Mouse (Mus musculus): ENCODE measurements at regions not wholly inside any gene's neighbourhood (a gene's known extent, or its start where the extent isn't known, plus 50 kb on each side); places are given as distances from the start of the nearest gene placed in this dataset.
A peak's percentile ranks its signal among the peaks of the same experiment; 100 is the strongest.

DNA sequence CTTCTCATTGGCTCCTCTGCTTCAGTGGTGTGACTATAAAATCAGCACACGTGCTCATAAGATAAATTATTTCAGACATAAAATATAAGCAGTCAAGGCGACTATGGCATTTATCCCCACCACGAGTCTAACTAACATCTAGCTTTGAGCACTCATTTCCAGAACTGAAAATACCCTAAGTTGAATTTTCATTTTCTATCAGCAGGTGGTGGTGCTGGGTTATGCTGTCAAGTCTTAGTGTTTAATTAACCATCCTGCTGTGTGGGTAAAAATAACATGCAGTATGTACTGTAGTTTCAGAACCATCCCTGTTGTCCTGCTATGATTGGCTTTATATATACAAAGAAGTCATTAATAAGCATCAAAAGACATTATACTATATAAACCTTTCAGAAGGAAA, 110.8 kb upstream of the Dcn start:
- no peak overlapping the region for H3K4me3 ChIP-seq (ENCODE audit: insufficient read depth, low read depth, low read length)
- no peaks in the 10 kb centered on the region for H3K4me1 ChIP-seq (ENCODE audit: control insufficient read depth, insufficient read depth, low read length)
- H3K36me3 ChIP-seq (ENCODE audit: control insufficient read depth, insufficient read depth, low read length), result no peaks in the 10 kb centered on the region
- TF ChIP-seq POLR2A (IDR thresholded peaks at IDR 0.05; ENCODE audit: low read depth, low read length) (no peak), CTCF (conservative IDR thresholded peaks at IDR 0.05; ENCODE audit: insufficient read depth, insufficient read length, low read depth, low read length) (no peak)
- no peak overlapping the region for H3K27ac ChIP-seq (ENCODE audit: insufficient read depth, low read depth, low read length)
- DNase-seq, result no peak
- WGBS, result 70% methylated on average over 3 of the region's 3 CpGs
- no peaks in the 10 kb centered on the region for H3K27me3 ChIP-seq (replicated peaks; ENCODE audit: control insufficient read depth, insufficient read depth, low read length)

DNA sequence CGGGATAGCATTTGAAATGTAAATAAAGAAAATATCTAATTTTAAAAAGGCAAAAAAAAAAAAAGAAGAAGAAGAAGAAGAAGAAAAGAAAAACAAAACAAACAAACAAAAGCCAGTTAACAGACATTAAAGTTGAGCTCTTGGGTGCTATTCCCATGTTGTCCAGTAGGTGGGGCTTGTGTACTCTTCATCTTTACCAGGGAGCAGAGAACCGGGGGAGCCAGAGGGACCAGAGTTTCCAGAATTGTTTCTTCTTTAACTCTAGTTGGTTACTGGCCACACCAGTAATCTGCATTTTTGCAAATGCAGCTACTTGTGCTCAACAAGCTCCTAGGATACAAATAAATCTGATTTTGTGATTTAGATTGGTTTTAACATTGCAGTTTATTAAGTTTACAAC, 103.6 kb upstream of the Dcn start:
- Histone ChIP-seq H3K4me1 (ENCODE audit: control insufficient read depth, insufficient read depth, low read length) (no peaks in the 10 kb centered on the region), H3K4me3 (ENCODE audit: insufficient read depth, low read depth, low read length) (no peak overlapping the region), H3K27me3 (replicated peaks; ENCODE audit: control insufficient read depth, insufficient read depth, low read length) (no peaks in the 10 kb centered on the region), H3K36me3 (ENCODE audit: control insufficient read depth, insufficient read depth, low read length) (no peaks in the 10 kb centered on the region), H3K27ac (ENCODE audit: insufficient read depth, low read depth, low read length) (no peak overlapping the region)
- 14% methylated on average over 2 of the region's 2 CpGs for WGBS
- TF ChIP-seq POLR2A (IDR thresholded peaks at IDR 0.05; ENCODE audit: low read depth, low read length), result no peak
- TF ChIP-seq CTCF (conservative IDR thresholded peaks at IDR 0.05; ENCODE audit: insufficient read depth, insufficient read length, low read depth, low read length), result peak; percentile 62
- peak; percentile 58 for DNase-seq

DNA sequence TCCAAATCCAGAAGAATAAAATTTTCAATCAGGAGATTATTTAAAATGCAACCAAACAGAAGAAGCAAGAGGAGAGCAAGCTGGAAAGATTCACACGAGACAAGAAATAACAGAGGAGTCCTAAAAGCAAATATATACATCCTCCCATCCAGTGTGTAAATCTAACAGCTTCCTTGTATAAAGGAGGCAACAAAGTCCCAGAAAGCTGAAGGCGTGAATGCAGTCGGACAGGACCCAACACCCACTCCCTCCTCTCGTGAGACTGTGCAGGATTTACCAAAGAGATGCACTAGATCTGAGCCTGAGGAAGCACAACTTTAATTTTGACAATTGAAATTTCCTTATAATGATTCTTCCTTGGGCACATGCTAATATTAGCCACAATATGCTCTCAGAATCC, 103.0 kb upstream of the Dcn start:
- Histone ChIP-seq H3K4me1 (ENCODE audit: control insufficient read depth, insufficient read depth, low read length) (no peaks in the 10 kb centered on the region), H3K36me3 (ENCODE audit: control insufficient read depth, insufficient read depth, low read length) (no peaks in the 10 kb centered on the region), H3K4me3 (ENCODE audit: insufficient read depth, low read depth, low read length) (no peak overlapping the region), H3K27ac (ENCODE audit: insufficient read depth, low read depth, low read length) (no peak overlapping the region), H3K27me3 (replicated peaks; ENCODE audit: control insufficient read depth, insufficient read depth, low read length) (no peaks in the 10 kb centered on the region)
- TF ChIP-seq CTCF (conservative IDR thresholded peaks at IDR 0.05; ENCODE audit: insufficient read depth, insufficient read length, low read depth, low read length), result no peak
- DNase-seq, result no peak
- 59% methylated on average over 4 of the region's 4 CpGs for WGBS

DNA sequence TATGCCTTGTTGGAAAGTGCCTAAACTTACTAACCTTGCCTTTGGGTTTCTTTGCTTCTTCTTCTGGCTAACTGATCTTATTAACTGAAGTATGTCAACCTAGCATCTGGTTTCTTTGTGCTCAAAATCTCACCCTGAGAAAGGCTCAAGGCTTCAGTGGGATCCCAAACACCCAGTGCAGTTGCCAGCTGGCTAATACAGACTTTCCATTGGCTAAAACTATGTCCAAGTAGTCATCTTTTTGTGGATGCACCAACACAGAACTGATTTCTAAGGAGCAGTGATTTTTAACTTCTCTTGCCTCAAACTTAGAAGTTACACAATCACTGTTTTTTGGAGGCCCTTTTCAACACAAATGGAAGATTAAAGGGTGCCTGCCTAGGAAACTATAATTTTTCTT, 97.8 kb upstream of the Dcn start:
- H3K27me3 ChIP-seq (replicated peaks; ENCODE audit: control insufficient read depth, insufficient read depth, low read length), result no peaks in the 10 kb centered on the region
- H3K4me1 ChIP-seq (ENCODE audit: control insufficient read depth, insufficient read depth, low read length), result no peaks in the 10 kb centered on the region
- H3K4me3 ChIP-seq (ENCODE audit: insufficient read depth, low read depth, low read length), result no peak overlapping the region
- TF ChIP-seq POLR2A (IDR thresholded peaks at IDR 0.05; ENCODE audit: low read depth, low read length) (no peak), CTCF (conservative IDR thresholded peaks at IDR 0.05; ENCODE audit: insufficient read depth, insufficient read length, low read depth, low read length) (no peak)
- no peaks in the 10 kb centered on the region for H3K36me3 ChIP-seq (ENCODE audit: control insufficient read depth, insufficient read depth, low read length)
- no peak overlapping the region for H3K27ac ChIP-seq (ENCODE audit: insufficient read depth, low read depth, low read length)
- no peak for DNase-seq

DNA sequence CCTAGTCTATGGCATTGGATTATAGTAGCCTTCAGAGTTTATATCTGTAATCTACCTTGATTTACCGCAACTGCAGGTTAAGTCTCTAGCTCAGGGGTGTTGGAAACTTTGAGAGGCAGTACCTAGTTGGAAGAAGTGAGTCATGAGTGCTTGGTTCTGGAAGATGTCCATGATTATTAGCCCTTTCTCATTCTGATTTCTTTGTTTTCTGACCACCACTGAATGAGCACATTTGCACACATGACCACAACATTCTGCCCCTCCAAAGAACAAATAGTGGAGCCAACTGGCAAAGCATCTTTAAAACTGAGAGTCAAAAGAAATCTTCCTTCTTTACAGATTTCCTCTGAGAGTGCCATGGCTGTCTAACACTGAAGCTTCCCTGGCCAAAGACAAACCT, 95.5 kb upstream of the Dcn start:
- WGBS, result 98% methylated on average over 1 of the region's 1 CpGs
- TF ChIP-seq POLR2A (IDR thresholded peaks at IDR 0.05; ENCODE audit: low read depth, low read length) (no peak), CTCF (conservative IDR thresholded peaks at IDR 0.05; ENCODE audit: insufficient read depth, insufficient read length, low read depth, low read length) (no peak)
- Histone ChIP-seq H3K27me3 (replicated peaks; ENCODE audit: control insufficient read depth, insufficient read depth, low read length) (no peaks in the 10 kb centered on the region), H3K27ac (ENCODE audit: insufficient read depth, low read depth, low read length) (no peak overlapping the region), H3K36me3 (ENCODE audit: control insufficient read depth, insufficient read depth, low read length) (no peaks in the 10 kb centered on the region), H3K4me3 (ENCODE audit: insufficient read depth, low read depth, low read length) (no peak overlapping the region), H3K4me1 (ENCODE audit: control insufficient read depth, insufficient read depth, low read length) (no peaks in the 10 kb centered on the region)
- DNase-seq, result no peak

DNA sequence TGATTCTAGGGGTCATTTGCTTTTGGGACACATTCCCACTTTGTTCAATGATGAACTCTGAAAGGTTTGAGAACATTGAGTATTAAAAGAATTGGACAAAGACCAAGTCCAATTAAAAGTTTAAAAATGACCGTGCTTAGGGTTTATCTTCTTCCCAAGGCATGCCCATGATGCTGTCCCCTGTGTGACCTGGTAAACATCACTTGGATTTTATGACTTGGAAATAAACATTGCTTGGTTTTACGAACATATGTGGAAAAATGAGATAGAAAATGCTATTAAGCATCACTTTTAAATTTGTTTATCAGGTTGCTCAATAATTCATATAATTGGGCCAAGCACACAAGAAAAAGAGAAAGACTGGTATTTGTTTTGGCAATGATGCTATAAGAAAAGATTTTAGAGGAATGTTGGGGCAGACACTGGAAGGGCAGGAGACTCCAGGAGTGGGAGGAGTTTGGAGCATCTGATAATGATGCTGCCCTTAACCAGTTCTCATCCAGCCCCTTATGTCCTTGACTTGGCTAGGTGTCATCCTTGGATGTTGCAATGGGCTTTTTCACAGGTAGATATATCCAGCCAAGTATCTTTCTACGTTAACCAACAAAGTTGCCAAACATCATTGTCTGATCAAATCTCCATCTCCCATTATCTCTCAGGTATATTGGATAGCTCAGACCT, 92.1 kb upstream of the Dcn start:
- Histone ChIP-seq H3K4me1 (ENCODE audit: control insufficient read depth, insufficient read depth, low read length) (no peaks in the 10 kb centered on the region), H3K27me3 (replicated peaks; ENCODE audit: control insufficient read depth, insufficient read depth, low read length) (no peaks in the 10 kb centered on the region), H3K4me3 (ENCODE audit: insufficient read depth, low read depth, low read length) (no peak overlapping the region), H3K36me3 (ENCODE audit: control insufficient read depth, insufficient read depth, low read length) (no peaks in the 10 kb centered on the region), H3K27ac (ENCODE audit: insufficient read depth, low read depth, low read length) (no peak overlapping the region)
- TF ChIP-seq CTCF (conservative IDR thresholded peaks at IDR 0.05; ENCODE audit: insufficient read depth, insufficient read length, low read depth, low read length) (no peak), POLR2A (IDR thresholded peaks at IDR 0.05; ENCODE audit: low read depth, low read length) (no peak)
- WGBS, result 68% methylated on average over 3 of the region's 3 CpGs
- DNase-seq, result peak; percentile 18

DNA sequence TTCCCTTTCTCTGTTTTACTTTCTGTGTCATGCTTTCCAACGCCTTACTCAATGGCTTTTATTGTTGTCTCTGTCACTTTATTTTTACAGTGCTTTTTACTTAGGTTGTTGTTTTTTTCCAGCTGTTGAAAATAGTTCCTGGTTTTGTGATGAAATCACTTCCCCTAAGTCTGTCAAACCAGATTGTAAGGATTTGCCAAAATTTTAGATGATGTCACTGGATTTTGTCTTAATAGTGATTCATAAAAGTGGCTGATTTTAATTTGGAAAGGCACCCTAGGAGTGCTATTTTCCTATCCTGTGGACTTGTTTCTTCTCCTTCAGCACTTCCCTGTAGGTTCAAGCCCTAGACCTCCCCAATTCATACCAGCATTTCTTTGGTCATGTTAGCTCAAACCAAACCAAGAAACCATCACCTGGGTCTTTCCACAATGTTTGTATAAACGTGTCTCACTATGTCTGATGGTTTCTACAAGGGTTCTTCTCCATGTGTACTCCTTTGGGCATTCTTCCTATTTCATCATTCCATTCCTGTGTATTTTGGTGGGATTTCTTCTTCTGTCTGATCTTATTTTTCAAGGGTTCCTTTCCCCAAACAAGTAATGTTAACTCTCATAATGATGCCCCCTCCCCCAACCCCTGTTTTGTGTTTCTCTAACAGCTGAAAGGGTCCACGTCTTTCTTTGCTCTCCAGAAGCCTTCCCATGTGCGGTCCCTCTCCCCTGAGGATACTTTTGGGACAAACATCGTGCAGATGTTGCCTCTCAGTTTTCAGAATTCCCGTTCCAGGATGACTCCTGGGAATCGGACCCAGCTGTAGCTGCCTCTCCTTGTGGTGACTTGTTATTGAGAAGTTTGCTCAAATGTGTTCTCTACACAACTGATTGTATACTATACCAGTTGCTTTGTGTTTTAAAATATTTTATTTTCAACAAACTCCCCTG, 89.5 kb upstream of the Dcn start:
- DNase-seq, result no peak
- 63% methylated on average over 7 of the region's 7 CpGs for WGBS
- no peak for TF ChIP-seq CTCF (conservative IDR thresholded peaks at IDR 0.05; ENCODE audit: insufficient read depth, insufficient read length, low read depth, low read length)
- no peak for TF ChIP-seq POLR2A (IDR thresholded peaks at IDR 0.05; ENCODE audit: low read depth, low read length)
- no peaks in the 10 kb centered on the region for H3K27me3 ChIP-seq (replicated peaks; ENCODE audit: control insufficient read depth, insufficient read depth, low read length)
- no peak overlapping the region for H3K4me3 ChIP-seq (ENCODE audit: insufficient read depth, low read depth, low read length)
- no peaks in the 10 kb centered on the region for H3K4me1 ChIP-seq (ENCODE audit: control insufficient read depth, insufficient read depth, low read length)
- no peaks in the 10 kb centered on the region for H3K36me3 ChIP-seq (ENCODE audit: control insufficient read depth, insufficient read depth, low read length)
- no peak overlapping the region for H3K27ac ChIP-seq (ENCODE audit: insufficient read depth, low read depth, low read length)

All from kidney, adult 2 months (tissue).